Mouse (Mus musculus) intestine, embryonic 16.5 days (tissue): ENCODE measurements around the gene Ccdc124. TPM values are rescaled to one million over a fixed set of nuclear protein-coding genes. Genes with fewer than 3 reads are reported as not detected.

ENCODE experiments used
- ATAC-seq: fragments of 200-750 bp; cut with Nextera tagmentation; 2 replicates; pipeline ENCODE4 v1.8.0; 2017; ENCODE audit warnings: moderate TSS enrichment, moderate library complexity
- H3K27ac ChIP-seq: fragments of 300-500 bp; sonication (generic); 2 replicates; pipeline ENCODE4 v1.5.1; 2014; ENCODE audit warnings: mild to moderate bottlenecking, low read length
- H3K27me3 ChIP-seq: fragments of 300-500 bp; sonication (generic); replicated peaks from 2 replicates; pipeline ENCODE4 v1.6.1; 2014; ENCODE audit warnings: low read length, control low read depth, mixed read lengths; ENCODE audit not compliant: control insufficient read depth, insufficient read depth
- H3K36me3 ChIP-seq: fragments of 300-500 bp; sonication (generic); 2 replicates; pipeline ENCODE4 v1.6.1; 2014; ENCODE audit warnings: low read length, control low read depth; ENCODE audit not compliant: control insufficient read depth, insufficient read depth
- H3K4me1 ChIP-seq: fragments of 300-500 bp; sonication (generic); 2 replicates; pipeline ENCODE4 v1.6.1; 2014; ENCODE audit warnings: low read length, control low read depth, mixed read lengths; ENCODE audit not compliant: control insufficient read depth, insufficient read depth
- H3K4me2 ChIP-seq: fragments of 300-500 bp; sonication (generic); 2 replicates; pipeline ENCODE4 v1.6.1; 2014; ENCODE audit warnings: low read depth, low read length, control low read depth
- H3K4me3 ChIP-seq: fragments of 300-500 bp; sonication (generic); 2 replicates; pipeline ENCODE4 v1.5.1; 2014; ENCODE audit warnings: mild to moderate bottlenecking, low read length
- H3K9ac ChIP-seq: fragments of 300-500 bp; sonication (generic); 2 replicates; pipeline ENCODE4 v1.6.1; 2014; ENCODE audit warnings: low read depth, low read length
- H3K9me3 ChIP-seq: fragments of 300-500 bp; sonication (generic); 2 replicates; pipeline ENCODE4 v1.6.1; 2016; ENCODE audit warnings: low read length, control low read depth; ENCODE audit not compliant: control insufficient read depth
- WGBS: fragments of 180-500 bp; shearing (Covaris S2); extraction: QIAGEN DNeasy Blood & Tissue Kit; methylation state at CpG from one replicate; pipeline ENCODE4 v1.1.7; 2014; 5-methylcytosine and 5-hydroxymethylcytosine counted together
- polyA plus RNA-seq: library from polyadenylated mRNA; unstranded; fragments of >200 nt; fragmentation: Nextera tagmentation; extraction: Ambion mirVana; gene quantifications from 2 replicates; pipeline ENCODE4 v1.2.1, GENCODE M21; 2015

Gene Ccdc124
- polyA plus RNA-seq, 1 experiment from 2014 or later: 90.1 TPM

GRCm38 (mm10) chr8:70852595-70853231 is 21.0 kb downstream of the Ccdc124 start:
- H3K4me3 ChIP-seq: no peak overlapping the region
- WGBS: 93% methylated on average over 41 of the region's 41 CpGs
- no peak for ATAC-seq
- peaks cover 13% of the 10 kb centered on the region for H3K4me1 ChIP-seq
- H3K9me3 ChIP-seq: no peaks in the 10 kb centered on the region
- 0 out of 2 replicates have a peak, but pooled peaks cover 2% of the 10 kb centered on the region for H3K27me3 ChIP-seq
- H3K36me3 ChIP-seq: no peaks in the 10 kb centered on the region
- no peak overlapping the region for H3K27ac ChIP-seq
- no peak overlapping the region for H3K9ac ChIP-seq
- H3K4me2 ChIP-seq: no peak overlapping the region

- ATAC-seq: no peak
- no peak overlapping the region for H3K4me2 ChIP-seq
- 37% methylated on average over 6 of the region's 6 CpGs for WGBS
- 0 out of 2 replicates have a peak, but pooled peaks cover 2% of the 10 kb centered on the region for H3K27me3 ChIP-seq
- no peak overlapping the region for H3K27ac ChIP-seq
- H3K4me3 ChIP-seq: no peak overlapping the region
- no peaks in the 10 kb centered on the region for H3K36me3 ChIP-seq
- H3K4me1 ChIP-seq: peaks cover 10% of the 10 kb centered on the region
- H3K9ac ChIP-seq: no peak overlapping the region
- no peaks in the 10 kb centered on the region for H3K9me3 ChIP-seq
Measured at GRCm38 (mm10) chr8:70851837-70852236, 21.9 kb downstream of the Ccdc124 start.

- Histone ChIP-seq H3K36me3 (no peaks in the 10 kb centered on the region), H3K4me2 (no peak overlapping the region), H3K27me3 (0 out of 2 replicates have a peak, but pooled peaks cover 2% of the 10 kb centered on the region), H3K4me1 (peaks cover 5% of the 10 kb centered on the region), H3K4me3 (no peak overlapping the region), H3K9ac (no peak overlapping the region), H3K27ac (no peak overlapping the region), H3K9me3 (no peaks in the 10 kb centered on the region)
- 81% methylated on average over 4 of the region's 4 CpGs for WGBS
- no peak for ATAC-seq
Measured at GRCm38 (mm10) chr8:70850947-70851346, 22.8 kb downstream of the Ccdc124 start.

- H3K36me3 ChIP-seq: no peaks in the 10 kb centered on the region
- H3K27ac ChIP-seq: no peak overlapping the region
- WGBS: 70% methylated on average over 7 of the region's 7 CpGs
- no peak overlapping the region for H3K4me3 ChIP-seq
- no peak overlapping the region for H3K4me2 ChIP-seq
- 0 out of 2 replicates have a peak, but pooled peaks cover 2% of the 10 kb centered on the region for H3K27me3 ChIP-seq
- H3K9me3 ChIP-seq: no peaks in the 10 kb centered on the region
- H3K9ac ChIP-seq: no peak overlapping the region
- peaks cover 5% of the 10 kb centered on the region for H3K4me1 ChIP-seq
- ATAC-seq: no peak
Measured at GRCm38 (mm10) chr8:70850132-70850845, 23.4 kb downstream of the Ccdc124 start.

- no peaks in the 10 kb centered on the region for H3K9me3 ChIP-seq
- H3K4me3 ChIP-seq: no peak overlapping the region
- H3K4me1 ChIP-seq: peaks cover 5% of the 10 kb centered on the region
- H3K27me3 ChIP-seq: 0 out of 2 replicates have a peak, but pooled peaks cover 2% of the 10 kb centered on the region
- no peak overlapping the region for H3K27ac ChIP-seq
- 85% methylated on average over 3 of the region's 3 CpGs for WGBS
- ATAC-seq: no peak
- no peak overlapping the region for H3K9ac ChIP-seq
- H3K36me3 ChIP-seq: no peaks in the 10 kb centered on the region
- no peak overlapping the region for H3K4me2 ChIP-seq
Measured at GRCm38 (mm10) chr8:70849333-70849990, 24.3 kb downstream of the Ccdc124 start.

- Histone ChIP-seq H3K36me3 (no peaks in the 10 kb centered on the region), H3K27me3 (peaks cover 2% of the 10 kb centered on the region; the same call in 1 of the 2 replicates), H3K4me3 (no peak overlapping the region), H3K27ac (no peak overlapping the region), H3K4me1 (peaks cover 2% of the 10 kb centered on the region; the same call in 1 of the 2 replicates), H3K9me3 (no peaks in the 10 kb centered on the region), H3K4me2 (no peak overlapping the region), H3K9ac (peak overlapping the region; percentile 11; the same call in 1 of the 2 replicates)
- 56% methylated on average over 15 of the region's 15 CpGs for WGBS
- no peak for ATAC-seq
Measured at GRCm38 (mm10) chr8:70846371-70847154, 27.2 kb downstream of the Ccdc124 start.

GRCm38 (mm10) chr8:70845108-70845507 is 28.6 kb downstream of the Ccdc124 start:
- Histone ChIP-seq H3K9me3 (no peaks in the 10 kb centered on the region), H3K4me3 (no peak overlapping the region), H3K36me3 (no peaks in the 10 kb centered on the region), H3K27me3 (peaks cover 2% of the 10 kb centered on the region; the same call in 1 of the 2 replicates), H3K4me2 (no peak overlapping the region), H3K4me1 (peaks cover 13% of the 10 kb centered on the region), H3K9ac (no peak overlapping the region), H3K27ac (no peak overlapping the region)
- WGBS: 48% methylated on average over 5 of the region's 5 CpGs
- no peak for ATAC-seq

GRCm38 (mm10) chr8:70844523-70844922 is 29.2 kb downstream of the Ccdc124 start:
- no peak overlapping the region for H3K4me2 ChIP-seq
- no peak for ATAC-seq
- H3K36me3 ChIP-seq: no peaks in the 10 kb centered on the region
- peaks cover 2% of the 10 kb centered on the region; the same call in 1 of the 2 replicates for H3K27me3 ChIP-seq
- H3K27ac ChIP-seq: no peak overlapping the region
- H3K9me3 ChIP-seq: no peaks in the 10 kb centered on the region
- no peak overlapping the region for H3K9ac ChIP-seq
- peaks cover 14% of the 10 kb centered on the region for H3K4me1 ChIP-seq
- no peak overlapping the region for H3K4me3 ChIP-seq
- 4% methylated on average over 6 of the region's 6 CpGs for WGBS

GRCm38 (mm10) chr8:70843941-70844340 is 29.8 kb downstream of the Ccdc124 start:
- H3K4me3 ChIP-seq: no peak overlapping the region
- WGBS: 88% methylated on average over 8 of the region's 8 CpGs
- H3K27me3 ChIP-seq: peaks cover 2% of the 10 kb centered on the region; the same call in 1 of the 2 replicates
- H3K27ac ChIP-seq: no peak overlapping the region
- H3K9me3 ChIP-seq: no peaks in the 10 kb centered on the region
- no peak overlapping the region for H3K4me2 ChIP-seq
- H3K9ac ChIP-seq: no peak overlapping the region
- H3K36me3 ChIP-seq: no peaks in the 10 kb centered on the region
- peaks cover 14% of the 10 kb centered on the region for H3K4me1 ChIP-seq
- no peak for ATAC-seq
